Mouse (Mus musculus): ENCODE measurements around the gene Gm17026. TPM values are rescaled to one million over a fixed set of nuclear protein-coding genes. Genes with fewer than 3 reads are reported as not detected.

The Gm17026 gene
- not detected in 2 replicates for polyA plus RNA-seq (2012; rRNA removed)

DNA sequence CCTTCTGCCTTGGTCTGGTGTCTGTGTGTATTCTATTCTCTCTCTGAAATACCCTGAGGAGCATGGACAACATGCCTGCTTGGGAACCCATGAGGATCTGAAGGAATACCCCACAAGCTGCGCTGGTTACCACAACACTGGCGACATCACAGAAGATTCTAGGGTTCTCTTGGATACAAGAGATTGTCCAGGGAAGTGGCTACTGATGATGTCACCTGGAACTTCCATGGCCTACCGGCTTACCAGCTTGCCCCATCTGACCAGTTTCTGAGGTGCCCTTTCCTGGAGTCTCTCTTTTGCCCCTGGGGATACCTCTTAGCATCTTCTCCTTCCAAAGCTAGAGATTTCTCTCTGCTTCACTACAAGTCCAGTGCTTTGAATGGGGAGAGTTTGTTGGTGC, at the start of gene Gm17026:
Gene Gm17026 (minus strand): TSS at position 101 of the 400 bp plus-strand sequence.

DNA sequence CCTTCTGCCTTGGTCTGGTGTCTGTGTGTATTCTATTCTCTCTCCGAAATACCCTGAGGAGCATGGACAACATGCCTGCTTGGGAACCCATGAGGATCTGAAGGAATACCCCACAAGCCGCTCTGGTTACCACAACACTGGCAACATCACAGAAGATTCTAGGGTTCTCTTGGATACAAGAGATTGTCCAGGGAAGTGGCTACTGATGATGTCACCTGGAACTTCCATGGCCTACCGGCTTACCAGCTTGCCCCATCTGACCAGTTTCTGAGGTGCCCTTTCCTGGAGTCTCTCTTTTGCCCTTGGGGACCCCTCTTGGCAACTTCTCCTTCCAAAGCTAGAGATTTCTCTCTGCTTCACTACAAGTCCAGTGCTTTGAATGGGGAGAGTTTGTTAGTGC, 37.4 kb upstream of the Gm17026 start, which contains the start of gene Gm9611:
Gene Gm9611 (minus strand): TSS at position 101 of the 400 bp plus-strand sequence.

Other genes with a start within 250 kb of the Gm17026 start
- gene Gm7951, start 142.7 kb downstream of the Gm17026 start, polyA plus RNA-seq (2012; rRNA removed): not detected in 2 replicates
- not detected in 2 replicates for gene Gm17027, start 97.4 kb downstream of the Gm17026 start, polyA plus RNA-seq (2012; rRNA removed)
- not detected in 2 replicates for gene Gm3573, start 69.3 kb downstream of the Gm17026 start, polyA plus RNA-seq (2012; rRNA removed)
- not detected in 2 replicates for gene Gm9611, start 37.3 kb upstream of the Gm17026 start, polyA plus RNA-seq (2012; rRNA removed)
- gene Gm7995, start 50.2 kb upstream of the Gm17026 start, polyA plus RNA-seq (2012; rRNA removed): not detected in 2 replicates
- not detected in 2 replicates for gene Gm8005, start 179.6 kb upstream of the Gm17026 start, polyA plus RNA-seq (2012; rRNA removed)
- gene Gm8011, start 203.8 kb upstream of the Gm17026 start, polyA plus RNA-seq (2012; rRNA removed): not detected in 2 replicates
- gene Gm8020, start 242.3 kb upstream of the Gm17026 start, polyA plus RNA-seq (2012; rRNA removed): not detected in 2 replicates

Measured in ovary, adult 2 months (tissue).